Mouse (Mus musculus) spleen, adult 2 months (tissue): Measurements from ENCODE around the gene Sfmbt1. TPM values are rescaled to one million over a fixed set of nuclear protein-coding genes. Genes with fewer than 3 reads are reported as not detected.

Source experiments
- DNase-seq, 2 experiments: peaks; one replicate each; pipeline versions ENCODE4 v3.0.0 to v3.0.0-alpha.2; 2012 to 2021; ENCODE audit warnings: low spot score in 2 of 2, low read depth in 1 of 2
- H3K27ac ChIP-seq: fragments of 200-500 bp; 2 replicates; pipeline ENCODE4 v1.5.1; 2012; ENCODE audit warnings: low read length, inconsistent platforms; ENCODE audit not compliant: insufficient read depth
- H3K27me3 ChIP-seq: fragments of 200-500 bp; 2 replicates; pipeline ENCODE4 v1.6.1; 2012; ENCODE audit warnings: mild to moderate bottlenecking, moderate library complexity, low read length, inconsistent platforms; ENCODE audit not compliant: control insufficient read depth, insufficient read depth
- H3K36me3 ChIP-seq: fragments of 200-500 bp; 2 replicates; pipeline ENCODE4 v1.6.1; 2012; ENCODE audit warnings: mild to moderate bottlenecking, low read length, inconsistent platforms; ENCODE audit not compliant: control insufficient read depth, insufficient read depth
- H3K4me1 ChIP-seq: fragments of 200-500 bp; 2 replicates; pipeline ENCODE4 v1.6.1; 2011; ENCODE audit warnings: inconsistent platforms; ENCODE audit not compliant: control insufficient read depth, insufficient read depth, insufficient read length
- H3K4me3 ChIP-seq: fragments of 200-500 bp; 2 replicates; pipeline ENCODE4 v1.5.1; 2011; ENCODE audit warnings: mild to moderate bottlenecking, inconsistent platforms; ENCODE audit not compliant: insufficient read depth, insufficient read length; ENCODE audit errors: extremely low read depth
- CTCF ChIP-seq: fragments of 200-500 bp; IDR thresholded peaks from 2 replicates; pipeline ENCODE4 v1.5.1; 2011; ENCODE audit warnings: mild to moderate bottlenecking, inconsistent platforms; ENCODE audit not compliant: insufficient read depth, insufficient read length, insufficient replicate concordance; ENCODE audit errors: extremely low read depth
- POLR2A ChIP-seq: fragments of 200-500 bp; IDR thresholded peaks from 2 replicates; pipeline ENCODE4 v1.6.1; 2011; ENCODE audit warnings: low read depth, low read length, inconsistent platforms
- WGBS: fragments of 180-500 bp; shearing (Covaris S2); methylation state at CpG from one replicate; pipeline ENCODE4 v1.1.7; 2018; 5-methylcytosine and 5-hydroxymethylcytosine counted together
- polyA plus RNA-seq: library from polyadenylated mRNA; depleted of rRNA; stranded (reverse); fragments of >200 nt; gene quantifications from 2 replicates; pipeline ENCODE4 v1.2.3, GENCODE M21; 2012

The Sfmbt1 gene
- polyA plus RNA-seq, 1 experiment: 1.3 TPM

- TF ChIP-seq CTCF: no peak
- no peak for TF ChIP-seq POLR2A
- DNase-seq: no peak
- H3K27me3 ChIP-seq: no peaks in the 10 kb centered on the region
- WGBS: 86% methylated on average over 16 of the region's 16 CpGs
- no peaks in the 10 kb centered on the region for H3K4me1 ChIP-seq
- no peak overlapping the region for H3K4me3 ChIP-seq
- H3K36me3 ChIP-seq: 0 out of 2 replicates have a peak, but pooled peaks cover 1% of the 10 kb centered on the region
- H3K27ac ChIP-seq: no peak overlapping the region
Measured at GRCm38 (mm10) chr14:30861421-30862125, 146.9 kb downstream of the Sfmbt1 start.

GRCm38 (mm10) chr14:30862368-30862767, 147.7 kb downstream of the Sfmbt1 start:
- 91% methylated on average over 9 of the region's 9 CpGs for WGBS
- Histone ChIP-seq H3K27ac (no peak overlapping the region), H3K36me3 (0 out of 2 replicates have a peak, but pooled peaks cover 1% of the 10 kb centered on the region), H3K4me1 (no peaks in the 10 kb centered on the region), H3K4me3 (no peak overlapping the region), H3K27me3 (no peaks in the 10 kb centered on the region)
- no peak for DNase-seq
- TF ChIP-seq CTCF (no peak), POLR2A (no peak)

- WGBS: 87% methylated on average over 3 of the region's 3 CpGs
- no peaks in the 10 kb centered on the region for H3K4me1 ChIP-seq
- H3K27ac ChIP-seq: no peak overlapping the region
- 0 out of 2 replicates have a peak, but pooled peaks cover 1% of the 10 kb centered on the region for H3K36me3 ChIP-seq
- no peaks in the 10 kb centered on the region for H3K27me3 ChIP-seq
- TF ChIP-seq POLR2A: no peak
- TF ChIP-seq CTCF: no peak
- H3K4me3 ChIP-seq: no peak overlapping the region
- no peak for DNase-seq
Measured at GRCm38 (mm10) chr14:30865311-30865710, 150.7 kb downstream of the Sfmbt1 start.

GRCm38 (mm10) chr14:30867042-30867441, 152.4 kb downstream of the Sfmbt1 start:
- Histone ChIP-seq H3K4me3 (no peak overlapping the region), H3K4me1 (no peaks in the 10 kb centered on the region), H3K27me3 (no peaks in the 10 kb centered on the region), H3K27ac (no peak overlapping the region), H3K36me3 (0 out of 2 replicates have a peak, but pooled peaks cover 1% of the 10 kb centered on the region)
- DNase-seq: peak; percentile 9 to 57
- peak; percentile 67; the same call in 1 of the 2 replicates for TF ChIP-seq CTCF
- no peak for TF ChIP-seq POLR2A
- 36% methylated on average over 5 of the region's 5 CpGs for WGBS

GRCm38 (mm10) chr14:30868826-30869225, 154.2 kb downstream of the Sfmbt1 start:
- TF ChIP-seq POLR2A (no peak), CTCF (no peak)
- WGBS: 91% methylated on average over 10 of the region's 10 CpGs
- Histone ChIP-seq H3K36me3 (peaks cover 5% of the 10 kb centered on the region; the same call in 1 of the 2 replicates), H3K4me1 (no peaks in the 10 kb centered on the region), H3K27me3 (no peaks in the 10 kb centered on the region), H3K27ac (no peak overlapping the region), H3K4me3 (no peak overlapping the region)
- no peak for DNase-seq

- no peak overlapping the region for H3K4me3 ChIP-seq
- no peak for TF ChIP-seq CTCF
- no peak for TF ChIP-seq POLR2A
- DNase-seq: no peak
- H3K27me3 ChIP-seq: no peaks in the 10 kb centered on the region
- 90% methylated on average over 8 of the region's 8 CpGs for whole genome bisulfite sequencing
- no peaks in the 10 kb centered on the region for H3K4me1 ChIP-seq
- H3K27ac ChIP-seq: no peak overlapping the region
- H3K36me3 ChIP-seq: peaks cover 10% of the 10 kb centered on the region
Measured at GRCm38 (mm10) chr14:30869391-30869801, 154.7 kb downstream of the Sfmbt1 start.
